Mouse (Mus musculus): ENCODE measurements around the gene Draxin. TPM values are rescaled to one million over a fixed set of nuclear protein-coding genes. Genes with fewer than 3 reads are reported as not detected.

Draxin gene
- total and polyA plus RNA-seq, 3 experiments: 0.16 TPM; not detected in 2

- H3K27me3 ChIP-seq (ENCODE audit: insufficient read depth, low read length): no peaks in the 10 kb centered on the region
- H3K9me3 ChIP-seq (replicated peaks): no peaks in the 10 kb centered on the region
- H3K4me1 ChIP-seq (ENCODE audit: insufficient read depth, low read depth, low read length): peaks cover 22% of the 10 kb centered on the region
- no peak for DNase-seq (ENCODE audit: low spot score)
- no peak for ATAC-seq (ENCODE audit: extremely low read depth, insufficient number of reproducible peaks, low FRiP score, poor library complexity, severe bottlenecking)
- TF ChIP-seq GATA2 (IDR thresholded peaks at IDR 0.05; ENCODE audit: borderline replicate concordance, low read depth, low read length) (no peak), TAL1 (conservative IDR thresholded peaks at IDR 0.05; ENCODE audit: low read depth, low read length) (no peak), CTCF (IDR thresholded peaks at IDR 0.05; ENCODE audit: low read depth, low read length) (no peak)
- H3K36me3 ChIP-seq (replicated peaks): peaks cover 72% of the 10 kb centered on the region
- H3K4me3 ChIP-seq (ENCODE audit: low read depth, low read length): no peak overlapping the region
Measured at GRCm38 (mm10) chr4:148147714-148148113, 17.2 kb upstream of the Draxin start.

- no peak for TF ChIP-seq GATA2 (IDR thresholded peaks at IDR 0.05; ENCODE audit: borderline replicate concordance, low read depth, low read length)
- no peak for ATAC-seq (ENCODE audit: extremely low read depth, insufficient number of reproducible peaks, low FRiP score, poor library complexity, severe bottlenecking)
- no peak overlapping the region for H3K4me3 ChIP-seq (ENCODE audit: low read depth, low read length)
- H3K4me1 ChIP-seq (ENCODE audit: insufficient read depth, low read depth, low read length): peaks cover 22% of the 10 kb centered on the region
- no peaks in the 10 kb centered on the region for H3K9me3 ChIP-seq (replicated peaks)
- peaks cover 62% of the 10 kb centered on the region for H3K36me3 ChIP-seq (replicated peaks)
- DNase-seq (ENCODE audit: low spot score): no peak
- H3K27me3 ChIP-seq (ENCODE audit: insufficient read depth, low read length): peaks cover 1% of the 10 kb centered on the region; the same call in 1 of the 2 replicates
Measured at GRCm38 (mm10) chr4:148143721-148144120, 13.2 kb upstream of the Draxin start.

GRCm38 (mm10) chr4:148140098-148141011, 9.9 kb upstream of the Draxin start:
- Histone ChIP-seq H3K9me3 (replicated peaks) (no peaks in the 10 kb centered on the region), H3K27me3 (ENCODE audit: insufficient read depth, low read length) (peaks cover 21% of the 10 kb centered on the region), H3K4me1 (ENCODE audit: insufficient read depth, low read depth, low read length) (peaks cover 19% of the 10 kb centered on the region), H3K36me3 (replicated peaks) (peaks cover 29% of the 10 kb centered on the region), H3K4me3 (ENCODE audit: low read depth, low read length) (peak overlapping the region; percentile 88)
- ATAC-seq (ENCODE audit: extremely low read depth, insufficient number of reproducible peaks, low FRiP score, poor library complexity, severe bottlenecking) (peak; percentile 91), DNase-seq (ENCODE audit: low spot score) (peak; percentile 91)
- TF ChIP-seq TAL1 (conservative IDR thresholded peaks at IDR 0.05; ENCODE audit: low read depth, low read length) (no peak), GATA1 (IDR thresholded peaks at IDR 0.05; ENCODE audit: borderline replicate concordance, low read length) (no peak), CTCF (IDR thresholded peaks at IDR 0.05; ENCODE audit: low read depth, low read length) (no peak), GATA2 (IDR thresholded peaks at IDR 0.05; ENCODE audit: borderline replicate concordance, low read depth, low read length) (no peak), POLR2AphosphoS5 (IDR thresholded peaks at IDR 0.05; ENCODE audit: insufficient replicate concordance, low read depth, low read length) (no peak)

- DNase-seq (ENCODE audit: low spot score) (no peak), ATAC-seq (ENCODE audit: extremely low read depth, insufficient number of reproducible peaks, low FRiP score, poor library complexity, severe bottlenecking) (peak; percentile 10; the same call in 1 of the 2 replicates)
- TF ChIP-seq POLR2AphosphoS5 (IDR thresholded peaks at IDR 0.05; ENCODE audit: insufficient replicate concordance, low read depth, low read length) (no peak), CTCF (IDR thresholded peaks at IDR 0.05; ENCODE audit: low read depth, low read length) (no peak), TAL1 (conservative IDR thresholded peaks at IDR 0.05; ENCODE audit: low read depth, low read length) (no peak)
- Histone ChIP-seq H3K27me3 (ENCODE audit: insufficient read depth, low read length) (peaks cover 22% of the 10 kb centered on the region), H3K36me3 (replicated peaks) (peaks cover 22% of the 10 kb centered on the region), H3K4me1 (ENCODE audit: insufficient read depth, low read depth, low read length) (peaks cover 24% of the 10 kb centered on the region), H3K4me3 (ENCODE audit: low read depth, low read length) (peak overlapping the region; percentile 88), H3K9me3 (replicated peaks) (no peaks in the 10 kb centered on the region)
Measured at GRCm38 (mm10) chr4:148139767-148140097, 9.2 kb upstream of the Draxin start.

GRCm38 (mm10) chr4:148137503-148137902, 7.0 kb upstream of the Draxin start:
- H3K36me3 ChIP-seq (replicated peaks): peaks cover under 1% of the 10 kb centered on the region
- ATAC-seq (ENCODE audit: extremely low read depth, insufficient number of reproducible peaks, low FRiP score, poor library complexity, severe bottlenecking) (no peak), DNase-seq (ENCODE audit: low spot score) (no peak)
- H3K27me3 ChIP-seq (ENCODE audit: insufficient read depth, low read length): peaks cover 31% of the 10 kb centered on the region
- peaks cover 26% of the 10 kb centered on the region for H3K4me1 ChIP-seq (ENCODE audit: insufficient read depth, low read depth, low read length)
- no peak for TF ChIP-seq GATA1 (IDR thresholded peaks at IDR 0.05; ENCODE audit: borderline replicate concordance, low read length)
- H3K9me3 ChIP-seq (replicated peaks): no peaks in the 10 kb centered on the region
- H3K4me3 ChIP-seq (ENCODE audit: low read depth, low read length): no peak overlapping the region

GRCm38 (mm10) chr4:148134988-148135387, 4.5 kb upstream of the Draxin start:
- no peak for TF ChIP-seq GATA1 (IDR thresholded peaks at IDR 0.05; ENCODE audit: borderline replicate concordance, low read length)
- no peak for TF ChIP-seq GATA2 (IDR thresholded peaks at IDR 0.05; ENCODE audit: borderline replicate concordance, low read depth, low read length)
- TF ChIP-seq CTCF (IDR thresholded peaks at IDR 0.05; ENCODE audit: low read depth, low read length): no peak
- TF ChIP-seq TAL1 (conservative IDR thresholded peaks at IDR 0.05; ENCODE audit: low read depth, low read length): no peak
- no peak for TF ChIP-seq POLR2AphosphoS5 (IDR thresholded peaks at IDR 0.05; ENCODE audit: insufficient replicate concordance, low read depth, low read length)
- H3K27me3 ChIP-seq (ENCODE audit: insufficient read depth, low read length): peaks cover 56% of the 10 kb centered on the region
- no peak for DNase-seq (ENCODE audit: low spot score)

More at GRCm38 (mm10) chr4:148134988-148135387, 4.5 kb upstream of the Draxin start:
- Histone ChIP-seq H3K4me3 (ENCODE audit: low read depth, low read length) (no peak overlapping the region), H3K4me1 (ENCODE audit: insufficient read depth, low read depth, low read length) (peaks cover 29% of the 10 kb centered on the region), H3K36me3 (replicated peaks) (no peaks in the 10 kb centered on the region), H3K9me3 (replicated peaks) (no peaks in the 10 kb centered on the region)
- ATAC-seq (ENCODE audit: extremely low read depth, insufficient number of reproducible peaks, low FRiP score, poor library complexity, severe bottlenecking): no peak

All from G1E (cell line).